Comparison of ENCODE assay signal across 33 mouse cellular contexts in genomic region chr11:58618369-58618768, GRCm38 (mm10). TPM values are rescaled to one million over a fixed set of nuclear protein-coding genes. Genes with fewer than 3 reads are reported as not detected.
DNase-seq lines count a peak whose midpoint lies in the region; ATAC-seq and TF ChIP-seq lines count a peak whose summit lies in the region.
"Had no signal": no experiment of that assay in that cellular context is flagged by ENCODE, and none has a peak within 500 bp of the region (broad histone marks: within the 10 kb centered on the region; RNA-seq: fewer than 3 reads in every experiment).

No protein-coding gene starts in this region.

- no peaks in the 10 kb centered on the region for H3K27me3 ChIP-seq in heart, adult 2 months (ENCODE audit: control insufficient read depth, insufficient read depth, low read length)
- no peaks in the 10 kb centered on the region for H3K27me3 ChIP-seq in intestine, embryonic 14.5 days (replicated peaks; ENCODE audit: control insufficient read depth, insufficient read depth, low read length)
- 0 out of 2 replicates have a peak, but pooled peaks cover 6% of the 10 kb centered on the region for H3K27me3 ChIP-seq in intestine, embryonic 16.5 days (replicated peaks; ENCODE audit: control insufficient read depth, insufficient read depth, low read length)
- H3K27me3 ChIP-seq in stomach, embryonic 15.5 days (replicated peaks): no peaks in the 10 kb centered on the region
- H3K27me3 ChIP-seq in neural tube, embryonic 15.5 days (replicated peaks): no peaks in the 10 kb centered on the region
- H3K27me3 ChIP-seq: forebrain, embryonic 13.5 days; heart, embryonic 12.5 days; heart, embryonic 15.5 days; hindbrain, embryonic 12.5 days; hindbrain, embryonic 15.5 days had no signal

- TF ChIP-seq CTCF in heart, adult 2 months (IDR thresholded peaks at IDR 0.05): no peak

- no peaks in the 10 kb centered on the region for H3K9me3 ChIP-seq in intestine, embryonic 14.5 days (ENCODE audit: control insufficient read depth, low read length)
- no peaks in the 10 kb centered on the region for H3K9me3 ChIP-seq in intestine, embryonic 16.5 days (ENCODE audit: control insufficient read depth, low read length)
- H3K9me3 ChIP-seq in stomach, embryonic 15.5 days: no peaks in the 10 kb centered on the region
- no peaks in the 10 kb centered on the region for H3K9me3 ChIP-seq in neural tube, embryonic 15.5 days (replicated peaks)
- H3K9me3 ChIP-seq: forebrain, embryonic 10.5 days; forebrain, embryonic 13.5 days; G1E; heart, embryonic 12.5 days; heart, embryonic 15.5 days; hindbrain, embryonic 12.5 days; hindbrain, embryonic 15.5 days had no signal

- H3K4me3 ChIP-seq in heart, adult 2 months: no peak overlapping the region
- H3K4me3 ChIP-seq in intestine, embryonic 14.5 days (ENCODE audit: low read depth, low read length): no peak overlapping the region
- no peak overlapping the region for H3K4me3 ChIP-seq in intestine, embryonic 16.5 days (ENCODE audit: low read length)
- H3K4me3 ChIP-seq in stomach, embryonic 15.5 days (replicated peaks): no peak overlapping the region
- H3K4me3 ChIP-seq in neural tube, embryonic 15.5 days (replicated peaks): no peak overlapping the region
- H3K4me3 ChIP-seq: forebrain, embryonic 10.5 days; forebrain, embryonic 13.5 days; heart, embryonic 12.5 days; heart, embryonic 15.5 days; hindbrain, embryonic 12.5 days; hindbrain, embryonic 15.5 days had no signal

- 36% methylated on average over 3 of the region's 3 CpGs for WGBS in heart, adult 2 months
- 29% methylated on average over 3 of the region's 3 CpGs for WGBS in intestine, embryonic 14.5 days
- WGBS in intestine, embryonic 16.5 days: 57% methylated on average over 3 of the region's 3 CpGs
- 40% methylated on average over 3 of the region's 3 CpGs for WGBS in stomach, embryonic 15.5 days
- 85% methylated on average over 3 of the region's 3 CpGs for WGBS in neural tube, embryonic 15.5 days

- TF ChIP-seq EP300 in heart, adult 2 months (IDR thresholded peaks at IDR 0.05; ENCODE audit: insufficient read depth, low read depth, low read length): 0 out of 2 replicates have a peak, but pooled peaks have one; percentile 19

- no peaks in the 10 kb centered on the region for H3K79me2 ChIP-seq in heart, adult 2 months (replicated peaks; ENCODE audit: control insufficient read depth, insufficient read depth, low read length)

- H3K27ac ChIP-seq in heart, adult 2 months: no peak overlapping the region
- H3K27ac ChIP-seq in intestine, embryonic 14.5 days (ENCODE audit: low read depth): no peak overlapping the region
- H3K27ac ChIP-seq in intestine, embryonic 16.5 days (ENCODE audit: low read length): no peak overlapping the region
- peak overlapping the region; percentile 37; the same call in 1 of the 2 replicates for H3K27ac ChIP-seq in stomach, embryonic 15.5 days
- H3K27ac ChIP-seq in neural tube, embryonic 15.5 days (replicated peaks): no peak overlapping the region
- H3K27ac ChIP-seq: forebrain, embryonic 10.5 days; forebrain, embryonic 13.5 days; heart, embryonic 15.5 days; hindbrain, embryonic 12.5 days; hindbrain, embryonic 15.5 days had no signal

- peak; percentile 55 for ATAC-seq in intestine, embryonic 14.5 days (replicated peaks; ENCODE audit: low FRiP score, low TSS enrichment, low read depth)
- peak; percentile 65 for ATAC-seq in intestine, embryonic 16.5 days
- ATAC-seq in stomach, embryonic 15.5 days (ENCODE audit: insufficient read depth, low FRiP score, low read depth): peak; percentile 58
- ATAC-seq in neural tube, embryonic 15.5 days (ENCODE audit: low FRiP score): no peak
- ATAC-seq: forebrain, embryonic 13.5 days; forebrain, embryonic 16.5 days; Patski had no signal

- no peaks in the 10 kb centered on the region for H3K36me3 ChIP-seq in heart, adult 2 months (ENCODE audit: control insufficient read depth, insufficient read depth, low read length)
- H3K36me3 ChIP-seq in intestine, embryonic 14.5 days (ENCODE audit: control insufficient read depth, insufficient read depth, low read length): no peaks in the 10 kb centered on the region
- no peaks in the 10 kb centered on the region for H3K36me3 ChIP-seq in intestine, embryonic 16.5 days (ENCODE audit: control insufficient read depth, insufficient read depth, low read length)
- no peaks in the 10 kb centered on the region for H3K36me3 ChIP-seq in stomach, embryonic 15.5 days
- H3K36me3 ChIP-seq in neural tube, embryonic 15.5 days: no peaks in the 10 kb centered on the region
- H3K36me3 ChIP-seq: forebrain, embryonic 10.5 days; G1E; heart, embryonic 12.5 days; heart, embryonic 15.5 days; hindbrain, embryonic 12.5 days; hindbrain, embryonic 15.5 days had no signal

- intact Hi-C loops in heart, adult 2 months (cut with DNase I): no loop called here
- intact Hi-C loops in heart, postnatal 10 days (cut with DNase I): no loop called here

- TF ChIP-seq POLR2A in heart, adult 2 months (IDR thresholded peaks at IDR 0.05; ENCODE audit: insufficient read depth, low read depth, low read length): no peak

- peaks cover 4% of the 10 kb centered on the region; the same call in 1 of the 2 replicates for H3K4me1 ChIP-seq in heart, adult 2 months (ENCODE audit: control insufficient read depth, insufficient read depth, low read length)
- H3K4me1 ChIP-seq in intestine, embryonic 14.5 days (replicated peaks; ENCODE audit: control insufficient read depth, insufficient read depth, low read length): no peaks in the 10 kb centered on the region
- peaks cover 12% of the 10 kb centered on the region for H3K4me1 ChIP-seq in intestine, embryonic 16.5 days (ENCODE audit: control insufficient read depth, insufficient read depth, low read length)
- no peaks in the 10 kb centered on the region; the same call in 1 of the 2 replicates for H3K4me1 ChIP-seq in stomach, embryonic 15.5 days
- H3K4me1 ChIP-seq in neural tube, embryonic 15.5 days: no peaks in the 10 kb centered on the region
- H3K4me1 ChIP-seq: forebrain, embryonic 13.5 days; heart, embryonic 15.5 days; hindbrain, embryonic 15.5 days had no signal

- H3K9ac ChIP-seq in heart, adult 2 months (ENCODE audit: low read depth, low read length): no peak overlapping the region
- no peak overlapping the region for H3K9ac ChIP-seq in intestine, embryonic 14.5 days (ENCODE audit: low read length)
- no peak overlapping the region for H3K9ac ChIP-seq in intestine, embryonic 16.5 days (ENCODE audit: low read depth, low read length)
- no peak overlapping the region for H3K9ac ChIP-seq in stomach, embryonic 15.5 days
- H3K9ac ChIP-seq in neural tube, embryonic 15.5 days (replicated peaks): no peak overlapping the region
- H3K9ac ChIP-seq: forebrain, embryonic 13.5 days; heart, embryonic 12.5 days; heart, embryonic 15.5 days; hindbrain, embryonic 12.5 days; hindbrain, embryonic 15.5 days had no signal

- peak in 1 of 2 experiments; percentile 14 for DNase-seq in heart, adult 2 months
- no peak for DNase-seq in heart, postnatal 10 days
- DNase-seq in intestine, embryonic 14.5 days (ENCODE audit: low spot score): no peak
- no peak for DNase-seq in cerebellum, adult 9-11 months
- DNase-seq in ovary, postnatal 14 days (ENCODE audit: low spot score): no peak
- DNase-seq: adrenal gland, postnatal 10 days; B cell, adult 2 months; cerebellum, adult 11-12 months; cerebellum, adult 8-10 months; cerebellum, postnatal 14 days; gastrocnemius, postnatal 10 days; gastrocnemius, postnatal 36 days; heart, postnatal 14 days had no signal

- H3K4me2 ChIP-seq in intestine, embryonic 14.5 days (ENCODE audit: low read length): no peak overlapping the region
- H3K4me2 ChIP-seq in intestine, embryonic 16.5 days (ENCODE audit: low read depth, low read length): peak overlapping the region; percentile 23
- no peak overlapping the region for H3K4me2 ChIP-seq in stomach, embryonic 15.5 days
- no peak overlapping the region for H3K4me2 ChIP-seq in neural tube, embryonic 15.5 days
- H3K4me2 ChIP-seq: forebrain, embryonic 13.5 days; heart, embryonic 12.5 days; heart, embryonic 15.5 days; hindbrain, embryonic 12.5 days; hindbrain, embryonic 15.5 days had no signal

RNA-seq across cellular contexts. Expression of gene 2210407C18Rik, which starts 2.5 kb away (rescaled TPM):
- total RNA-seq in heart, adult 2 months (2021): 10 to 100 TPM in 1 of 2 experiments, 1 to 10 TPM in 1; 7.6 to 11.4 TPM
- polyA plus RNA-seq in heart, adult 2 months (2012; rRNA removed): 1.5 and 3.6 TPM in 2 replicates
- under 1 TPM; 0.52 to 0.79 TPM for total RNA-seq in heart, postnatal 10 days (2021)
- 0.22 TPM in 1 of 2 replicates, not detected in the other for polyA plus RNA-seq in intestine, embryonic 14.5 days (2014; fragmentation: Nextera tagmentation; extraction: Ambion mirVana)
- polyA plus RNA-seq in intestine, embryonic 16.5 days (2015; fragmentation: Nextera tagmentation; extraction: Ambion mirVana): 0.51 TPM in 1 of 2 replicates, not detected in the other
- 0.84 and 2.3 TPM in 2 replicates for polyA plus RNA-seq in stomach, embryonic 15.5 days (2015; fragmentation: Nextera tagmentation; extraction: Ambion mirVana)
- polyA plus RNA-seq in neural tube, embryonic 15.5 days (2015; fragmentation: Nextera tagmentation; extraction: Ambion mirVana): not detected in 2 replicates
- total RNA-seq: adrenal gland, adult 18-20 months; adrenal gland, postnatal 10 days; CH12.LX; G1E; gastrocnemius, adult 18-20 months; gastrocnemius, postnatal 10 days; gastrocnemius, postnatal 36 days; granulocyte monocyte progenitor cell, adult 5-6 weeks; hematopoietic stem cell, adult 5-6 weeks had no signal
- polyA plus RNA-seq: brain, embryonic 14.5 days; embryonic facial prominence, embryonic 11.5 days; embryonic facial prominence, embryonic 14.5 days; forebrain, embryonic 10.5 days; forebrain, embryonic 13.5 days; forebrain, embryonic 16.5 days; G1E; heart, embryonic 12.5 days; heart, embryonic 15.5 days; hindbrain, embryonic 12.5 days; hindbrain, embryonic 15.5 days had no signal

RNA-seq across cellular contexts. Expression of gene Olfr323, which starts 11.9 kb away (rescaled TPM):
- not detected for total RNA-seq in heart, adult 2 months (2021)
- not detected in 2 replicates for polyA plus RNA-seq in heart, adult 2 months (2012; rRNA removed)
- not detected for total RNA-seq in heart, postnatal 10 days (2021)
- 0.12 TPM in 1 of 2 replicates, not detected in the other for polyA plus RNA-seq in intestine, embryonic 14.5 days (2014; fragmentation: Nextera tagmentation; extraction: Ambion mirVana)
- not detected in 2 replicates for polyA plus RNA-seq in intestine, embryonic 16.5 days (2015; fragmentation: Nextera tagmentation; extraction: Ambion mirVana)
- not detected in 2 replicates for polyA plus RNA-seq in stomach, embryonic 15.5 days (2015; fragmentation: Nextera tagmentation; extraction: Ambion mirVana)
- polyA plus RNA-seq in neural tube, embryonic 15.5 days (2015; fragmentation: Nextera tagmentation; extraction: Ambion mirVana): not detected in 2 replicates
- total RNA-seq: adrenal gland, adult 18-20 months; adrenal gland, postnatal 10 days; CH12.LX; gastrocnemius, adult 18-20 months; gastrocnemius, postnatal 10 days; gastrocnemius, postnatal 36 days; granulocyte monocyte progenitor cell, adult 5-6 weeks; heart, postnatal 14 days; hematopoietic stem cell, adult 5-6 weeks had no signal
- polyA plus RNA-seq: brain, embryonic 14.5 days; embryonic facial prominence, embryonic 11.5 days; embryonic facial prominence, embryonic 14.5 days; forebrain, embryonic 10.5 days; forebrain, embryonic 13.5 days; forebrain, embryonic 16.5 days; G1E; heart, embryonic 12.5 days; heart, embryonic 15.5 days; hindbrain, embryonic 12.5 days; hindbrain, embryonic 15.5 days; Patski had no signal

RNA-seq across cellular contexts. Expression of gene Trim58, which starts 21.9 kb away (rescaled TPM):
- total RNA-seq in heart, adult 2 months (2021): under 1 TPM in 1 of 2 experiments, not detected in 1; 0.20 TPM
- polyA plus RNA-seq in heart, adult 2 months (2012; rRNA removed): 0.06 TPM in 1 of 2 replicates, not detected in the other
- total RNA-seq in heart, postnatal 10 days (2021): under 1 TPM in 1 of 2 experiments, not detected in 1; 0.12 TPM
- polyA plus RNA-seq in intestine, embryonic 14.5 days (2014; fragmentation: Nextera tagmentation; extraction: Ambion mirVana): 0.08 and 0.16 TPM in 2 replicates
- 0.12 and 0.27 TPM in 2 replicates for polyA plus RNA-seq in intestine, embryonic 16.5 days (2015; fragmentation: Nextera tagmentation; extraction: Ambion mirVana)
- 0.45 and 1.2 TPM in 2 replicates for polyA plus RNA-seq in stomach, embryonic 15.5 days (2015; fragmentation: Nextera tagmentation; extraction: Ambion mirVana)
- polyA plus RNA-seq in neural tube, embryonic 15.5 days (2015; fragmentation: Nextera tagmentation; extraction: Ambion mirVana): 0.19 and 0.29 TPM in 2 replicates
- total RNA-seq: adrenal gland, adult 18-20 months; CH12.LX; gastrocnemius, adult 18-20 months; gastrocnemius, postnatal 36 days had no signal
- polyA plus RNA-seq: forebrain, embryonic 13.5 days; G1E had no signal

RNA-seq across cellular contexts. Expression of gene Olfr324, which starts 23.5 kb away (rescaled TPM):
- not detected for total RNA-seq in heart, adult 2 months (2021)
- polyA plus RNA-seq in heart, adult 2 months (2012; rRNA removed): not detected in 2 replicates
- not detected for total RNA-seq in heart, postnatal 10 days (2021)
- polyA plus RNA-seq in intestine, embryonic 14.5 days (2014; fragmentation: Nextera tagmentation; extraction: Ambion mirVana): not detected in 2 replicates
- polyA plus RNA-seq in intestine, embryonic 16.5 days (2015; fragmentation: Nextera tagmentation; extraction: Ambion mirVana): not detected in 2 replicates
- polyA plus RNA-seq in stomach, embryonic 15.5 days (2015; fragmentation: Nextera tagmentation; extraction: Ambion mirVana): not detected in 2 replicates
- 0.05 and 0.12 TPM in 2 replicates for polyA plus RNA-seq in neural tube, embryonic 15.5 days (2015; fragmentation: Nextera tagmentation; extraction: Ambion mirVana)
- total RNA-seq: adrenal gland, adult 18-20 months; adrenal gland, postnatal 10 days; CH12.LX; gastrocnemius, adult 18-20 months; gastrocnemius, postnatal 10 days; gastrocnemius, postnatal 36 days; granulocyte monocyte progenitor cell, adult 5-6 weeks; heart, postnatal 14 days; hematopoietic stem cell, adult 5-6 weeks had no signal
- polyA plus RNA-seq: embryonic facial prominence, embryonic 11.5 days; embryonic facial prominence, embryonic 14.5 days; forebrain, embryonic 10.5 days; forebrain, embryonic 13.5 days; forebrain, embryonic 16.5 days; G1E; heart, embryonic 12.5 days; heart, embryonic 15.5 days; hindbrain, embryonic 12.5 days had no signal

RNA-seq across cellular contexts. Expression of gene Olfr322, which starts 40.2 kb away (rescaled TPM):
- total RNA-seq in heart, adult 2 months (2021): not detected
- polyA plus RNA-seq in heart, adult 2 months (2012; rRNA removed): not detected in 2 replicates
- not detected for total RNA-seq in heart, postnatal 10 days (2021)
- not detected in 2 replicates for polyA plus RNA-seq in intestine, embryonic 14.5 days (2014; fragmentation: Nextera tagmentation; extraction: Ambion mirVana)
- not detected in 2 replicates for polyA plus RNA-seq in intestine, embryonic 16.5 days (2015; fragmentation: Nextera tagmentation; extraction: Ambion mirVana)
- not detected in 2 replicates for polyA plus RNA-seq in stomach, embryonic 15.5 days (2015; fragmentation: Nextera tagmentation; extraction: Ambion mirVana)
- not detected in 2 replicates for polyA plus RNA-seq in neural tube, embryonic 15.5 days (2015; fragmentation: Nextera tagmentation; extraction: Ambion mirVana)
- total RNA-seq: adrenal gland, adult 18-20 months; adrenal gland, postnatal 10 days; CH12.LX; gastrocnemius, adult 18-20 months; gastrocnemius, postnatal 10 days; gastrocnemius, postnatal 36 days; granulocyte monocyte progenitor cell, adult 5-6 weeks; heart, postnatal 14 days; hematopoietic stem cell, adult 5-6 weeks had no signal
- polyA plus RNA-seq: brain, embryonic 14.5 days; embryonic facial prominence, embryonic 11.5 days; embryonic facial prominence, embryonic 14.5 days; forebrain, embryonic 10.5 days; forebrain, embryonic 13.5 days; forebrain, embryonic 16.5 days; G1E; heart, embryonic 12.5 days; heart, embryonic 15.5 days; hindbrain, embryonic 12.5 days; hindbrain, embryonic 15.5 days; Patski had no signal
